Mouse (Mus musculus): ENCODE data around the gene Cmah. TPM values are rescaled to one million over a fixed set of nuclear protein-coding genes. Genes with fewer than 3 reads are reported as not detected.

The Cmah gene
- polyA plus RNA-seq, 1 experiment: 0.12 TPM

DNA sequence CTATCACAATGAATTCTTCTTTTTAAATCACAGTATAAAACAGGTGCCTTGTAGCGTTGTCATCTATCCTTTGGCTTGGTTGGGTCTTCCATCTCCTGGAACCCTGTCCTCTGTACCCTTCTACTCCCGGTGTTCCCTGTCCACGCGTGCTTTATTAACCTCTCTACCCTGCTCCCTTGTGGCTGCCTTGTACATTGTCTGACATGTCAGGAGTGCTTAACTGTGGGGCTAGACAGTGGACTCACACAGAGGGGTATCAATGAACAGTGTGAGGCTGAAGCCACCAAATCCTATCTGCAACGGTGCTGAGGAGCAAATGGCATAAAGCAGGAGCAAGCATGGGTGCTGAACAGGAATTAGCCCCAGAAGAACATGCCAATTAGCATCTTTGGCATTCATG is 133.3 kb downstream of the Cmah start:
- H3K9me3 ChIP-seq (replicated peaks; ENCODE audit: control insufficient read depth, insufficient read depth, low read length, poor library complexity, severe bottlenecking): no peaks in the 10 kb centered on the region
- no peak overlapping the region for H3K4me3 ChIP-seq (ENCODE audit: low read depth, low read length)
- H3K36me3 ChIP-seq (ENCODE audit: control insufficient read depth, insufficient read depth, low read length, poor library complexity, severe bottlenecking): no peaks in the 10 kb centered on the region
- H3K27ac ChIP-seq (ENCODE audit: insufficient read depth, low read length): no peak overlapping the region
- no peaks in the 10 kb centered on the region for H3K4me1 ChIP-seq (ENCODE audit: control insufficient read depth, insufficient read depth, low read length)
- H3K9ac ChIP-seq (ENCODE audit: low read depth, poor library complexity, severe bottlenecking): no peak overlapping the region
- TF ChIP-seq EP300 (IDR thresholded peaks at IDR 0.05; ENCODE audit: insufficient read depth, low read depth, low read length): no peak
- no peak for TF ChIP-seq CTCF (IDR thresholded peaks at IDR 0.05; ENCODE audit: low read depth, low read length)
- no peak for TF ChIP-seq POLR2A (IDR thresholded peaks at IDR 0.05; ENCODE audit: insufficient read depth, low read length)
- H3K27me3 ChIP-seq (ENCODE audit: control insufficient read depth, insufficient read depth, low read length, poor library complexity, severe bottlenecking): no peaks in the 10 kb centered on the region

DNA sequence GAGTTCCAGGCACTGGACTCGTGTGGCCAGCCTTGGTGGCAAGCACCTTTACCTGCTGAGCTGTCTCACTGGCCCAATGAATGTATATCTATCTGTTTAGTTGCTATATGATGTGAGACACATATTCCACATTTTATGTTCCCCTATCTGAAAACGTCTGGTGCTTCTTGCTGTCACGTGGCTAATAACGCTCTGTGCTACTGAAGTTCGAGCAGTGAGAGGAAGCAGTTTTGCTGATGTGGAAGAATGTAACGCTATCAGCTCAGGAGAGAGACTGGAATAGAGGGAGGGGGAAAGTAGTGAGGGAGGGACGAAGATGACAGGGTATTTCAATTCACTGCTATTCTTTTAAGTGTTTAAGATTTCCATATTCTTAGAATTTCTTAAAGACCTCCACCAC is 136.6 kb downstream of the Cmah start:
- no peak overlapping the region for H3K9ac ChIP-seq (ENCODE audit: low read depth, poor library complexity, severe bottlenecking)
- TF ChIP-seq CTCF (IDR thresholded peaks at IDR 0.05; ENCODE audit: low read depth, low read length) (no peak), EP300 (IDR thresholded peaks at IDR 0.05; ENCODE audit: insufficient read depth, low read depth, low read length) (no peak), POLR2A (IDR thresholded peaks at IDR 0.05; ENCODE audit: insufficient read depth, low read length) (no peak)
- no peaks in the 10 kb centered on the region for H3K27me3 ChIP-seq (ENCODE audit: control insufficient read depth, insufficient read depth, low read length, poor library complexity, severe bottlenecking)

DNA sequence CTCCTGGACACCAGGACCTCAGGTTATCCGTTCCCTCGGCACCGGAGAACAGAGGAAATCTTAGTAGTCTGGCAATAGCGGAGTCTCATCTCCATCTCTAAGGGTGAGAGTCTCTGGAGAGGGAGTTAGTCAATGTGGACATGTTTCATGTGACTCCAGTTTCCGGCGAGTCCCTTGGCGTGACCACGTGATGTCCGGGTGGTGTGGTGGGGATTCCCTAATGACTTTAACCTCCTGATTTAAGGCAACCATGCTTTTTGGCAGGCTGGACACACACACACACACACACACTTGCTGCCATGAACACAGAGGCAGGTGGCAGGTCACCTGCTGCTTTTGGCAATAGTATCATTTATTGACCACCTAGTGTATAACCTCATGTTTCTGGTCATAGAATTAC is 138.8 kb downstream of the Cmah start:
- H3K36me3 ChIP-seq (ENCODE audit: control insufficient read depth, insufficient read depth, low read length, poor library complexity, severe bottlenecking): no peaks in the 10 kb centered on the region
- no peak overlapping the region for H3K27ac ChIP-seq (ENCODE audit: insufficient read depth, low read length)
- H3K4me3 ChIP-seq (ENCODE audit: low read depth, low read length): no peak overlapping the region
- no peaks in the 10 kb centered on the region for H3K4me1 ChIP-seq (ENCODE audit: control insufficient read depth, insufficient read depth, low read length)
- H3K9me3 ChIP-seq (replicated peaks; ENCODE audit: control insufficient read depth, insufficient read depth, low read length, poor library complexity, severe bottlenecking): peaks cover 9% of the 10 kb centered on the region
- no peak for TF ChIP-seq POLR2A (IDR thresholded peaks at IDR 0.05; ENCODE audit: insufficient read depth, low read length)
- TF ChIP-seq EP300 (IDR thresholded peaks at IDR 0.05; ENCODE audit: insufficient read depth, low read depth, low read length): no peak
- TF ChIP-seq CTCF (IDR thresholded peaks at IDR 0.05; ENCODE audit: low read depth, low read length): no peak
- no peak overlapping the region for H3K9ac ChIP-seq (ENCODE audit: low read depth, poor library complexity, severe bottlenecking)
- no peaks in the 10 kb centered on the region for H3K27me3 ChIP-seq (ENCODE audit: control insufficient read depth, insufficient read depth, low read length, poor library complexity, severe bottlenecking)

More for the DNA sequence above, 136.6 kb downstream of the Cmah start:
- no peaks in the 10 kb centered on the region for H3K9me3 ChIP-seq (replicated peaks; ENCODE audit: control insufficient read depth, insufficient read depth, low read length, poor library complexity, severe bottlenecking)
- no peaks in the 10 kb centered on the region for H3K4me1 ChIP-seq (ENCODE audit: control insufficient read depth, insufficient read depth, low read length)
- H3K27ac ChIP-seq (ENCODE audit: insufficient read depth, low read length): no peak overlapping the region
- no peaks in the 10 kb centered on the region for H3K36me3 ChIP-seq (ENCODE audit: control insufficient read depth, insufficient read depth, low read length, poor library complexity, severe bottlenecking)
- no peak overlapping the region for H3K4me3 ChIP-seq (ENCODE audit: low read depth, low read length)

DNA sequence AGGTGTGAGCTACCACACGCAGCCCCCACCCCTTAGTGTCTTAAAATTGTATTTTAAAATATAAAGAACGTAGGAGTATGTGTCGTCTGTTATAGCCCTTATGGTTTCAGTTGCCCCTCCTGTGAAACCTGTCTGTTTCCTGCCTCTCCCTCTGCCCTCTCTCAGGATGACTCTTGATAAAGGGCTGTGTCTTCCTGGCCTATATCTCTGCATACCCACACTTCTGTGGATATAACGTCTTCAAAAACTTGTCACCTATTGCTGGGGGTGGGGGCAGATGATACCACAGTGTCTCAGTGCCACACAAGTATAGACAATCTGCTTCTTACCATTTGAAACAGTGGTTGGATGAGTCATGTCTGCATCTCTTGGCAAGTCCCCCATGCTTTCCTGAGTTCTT is 140.6 kb downstream of the Cmah start:
- TF ChIP-seq CTCF (IDR thresholded peaks at IDR 0.05; ENCODE audit: low read depth, low read length): no peak
- no peak for TF ChIP-seq POLR2A (IDR thresholded peaks at IDR 0.05; ENCODE audit: insufficient read depth, low read length)
- no peak for TF ChIP-seq EP300 (IDR thresholded peaks at IDR 0.05; ENCODE audit: insufficient read depth, low read depth, low read length)

DNA sequence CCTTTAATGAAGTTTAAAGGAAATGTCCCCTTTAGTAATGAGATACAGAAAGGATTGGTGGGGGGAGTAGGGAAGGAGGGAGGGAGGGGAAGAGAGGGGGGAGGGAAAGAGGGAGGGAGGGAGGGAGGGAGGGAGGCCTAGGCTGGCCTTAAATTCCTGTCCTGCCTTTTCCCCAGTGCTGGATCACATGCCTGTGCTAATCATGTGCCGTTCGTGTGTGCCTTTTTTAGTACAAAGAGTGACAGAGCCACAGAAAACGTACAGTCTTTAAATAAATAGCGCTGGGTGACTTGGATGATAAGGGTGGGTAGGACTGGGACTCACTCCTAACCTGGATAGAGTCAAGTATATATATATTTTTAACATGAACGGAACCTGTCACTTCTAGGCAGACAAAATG is 150.4 kb downstream of the Cmah start:
- Histone ChIP-seq H3K9ac (ENCODE audit: low read depth, poor library complexity, severe bottlenecking) (no peak overlapping the region), H3K9me3 (replicated peaks; ENCODE audit: control insufficient read depth, insufficient read depth, low read length, poor library complexity, severe bottlenecking) (no peaks in the 10 kb centered on the region), H3K27ac (ENCODE audit: insufficient read depth, low read length) (no peak overlapping the region), H3K27me3 (ENCODE audit: control insufficient read depth, insufficient read depth, low read length, poor library complexity, severe bottlenecking) (no peaks in the 10 kb centered on the region), H3K4me1 (ENCODE audit: control insufficient read depth, insufficient read depth, low read length) (no peaks in the 10 kb centered on the region), H3K36me3 (ENCODE audit: control insufficient read depth, insufficient read depth, low read length, poor library complexity, severe bottlenecking) (no peaks in the 10 kb centered on the region), H3K4me3 (ENCODE audit: low read depth, low read length) (no peak overlapping the region)
- TF ChIP-seq CTCF (IDR thresholded peaks at IDR 0.05; ENCODE audit: low read depth, low read length) (no peak), POLR2A (IDR thresholded peaks at IDR 0.05; ENCODE audit: insufficient read depth, low read length) (no peak), EP300 (IDR thresholded peaks at IDR 0.05; ENCODE audit: insufficient read depth, low read depth, low read length) (no peak)

More for the DNA sequence above, 140.6 kb downstream of the Cmah start:
- Histone ChIP-seq H3K9me3 (replicated peaks; ENCODE audit: control insufficient read depth, insufficient read depth, low read length, poor library complexity, severe bottlenecking) (peaks cover 20% of the 10 kb centered on the region), H3K4me3 (ENCODE audit: low read depth, low read length) (no peak overlapping the region), H3K27me3 (ENCODE audit: control insufficient read depth, insufficient read depth, low read length, poor library complexity, severe bottlenecking) (no peaks in the 10 kb centered on the region), H3K9ac (ENCODE audit: low read depth, poor library complexity, severe bottlenecking) (no peak overlapping the region), H3K36me3 (ENCODE audit: control insufficient read depth, insufficient read depth, low read length, poor library complexity, severe bottlenecking) (no peaks in the 10 kb centered on the region), H3K4me1 (ENCODE audit: control insufficient read depth, insufficient read depth, low read length) (no peaks in the 10 kb centered on the region), H3K27ac (ENCODE audit: insufficient read depth, low read length) (no peak overlapping the region)

DNA sequence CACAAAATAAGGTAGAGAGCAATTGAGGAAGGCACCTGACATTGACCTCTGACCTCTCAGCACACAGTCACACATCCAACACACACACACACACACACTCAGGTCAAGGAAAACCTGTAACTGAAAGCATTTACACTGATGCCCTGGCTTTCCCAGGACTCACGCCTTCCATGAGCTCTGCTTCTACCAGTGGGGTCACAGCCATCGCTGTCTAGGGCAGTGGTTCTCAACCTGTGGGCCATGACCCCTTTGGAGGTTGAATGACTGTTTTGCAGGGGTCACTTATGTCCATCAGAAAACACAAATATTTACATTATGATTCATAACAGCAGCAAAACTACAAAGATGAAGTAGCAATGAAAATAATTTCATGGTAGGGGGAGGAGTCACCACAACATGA is 152.3 kb downstream of the Cmah start:
- no peaks in the 10 kb centered on the region for H3K9me3 ChIP-seq (replicated peaks; ENCODE audit: control insufficient read depth, insufficient read depth, low read length, poor library complexity, severe bottlenecking)
- TF ChIP-seq EP300 (IDR thresholded peaks at IDR 0.05; ENCODE audit: insufficient read depth, low read depth, low read length): no peak
- H3K4me1 ChIP-seq (ENCODE audit: control insufficient read depth, insufficient read depth, low read length): no peaks in the 10 kb centered on the region
- no peaks in the 10 kb centered on the region for H3K27me3 ChIP-seq (ENCODE audit: control insufficient read depth, insufficient read depth, low read length, poor library complexity, severe bottlenecking)
- no peaks in the 10 kb centered on the region for H3K36me3 ChIP-seq (ENCODE audit: control insufficient read depth, insufficient read depth, low read length, poor library complexity, severe bottlenecking)
- no peak overlapping the region for H3K27ac ChIP-seq (ENCODE audit: insufficient read depth, low read length)
- no peak overlapping the region for H3K9ac ChIP-seq (ENCODE audit: low read depth, poor library complexity, severe bottlenecking)
- H3K4me3 ChIP-seq (ENCODE audit: low read depth, low read length): no peak overlapping the region

Measured in ES-Bruce4 (cell line).